12 mouse cellular contexts compared by ENCODE assay signal in genomic region chr10:61474344-61474743, GRCm38 (mm10). TPM values are rescaled to one million over a fixed set of nuclear protein-coding genes. Genes with fewer than 3 reads are reported as not detected.
DNase-seq lines count a peak whose midpoint lies in the region; ATAC-seq lines count a peak whose summit lies in the region.
"Had no signal": no experiment of that assay in that cellular context is flagged by ENCODE, and none has a peak within 500 bp of the region (broad histone marks: within the 10 kb centered on the region; RNA-seq: fewer than 3 reads in every experiment).

No protein-coding gene starts in this region.

- peaks cover 23% of the 10 kb centered on the region for H3K4me1 ChIP-seq in heart, embryonic 15.5 days (replicated peaks)
- H3K4me1 ChIP-seq in embryonic facial prominence, embryonic 12.5 days, result peaks cover 13% of the 10 kb centered on the region
- H3K4me1 ChIP-seq in hindbrain, embryonic 13.5 days (replicated peaks), result peaks cover 40% of the 10 kb centered on the region

- H3K27ac ChIP-seq in heart, embryonic 15.5 days, result peak overlapping the region; percentile 79
- no peak overlapping the region for H3K27ac ChIP-seq in embryonic facial prominence, embryonic 12.5 days
- H3K27ac ChIP-seq in hindbrain, embryonic 13.5 days, result peak overlapping the region; percentile 58; the same call in 1 of the 2 replicates
- H3K27ac ChIP-seq: kidney, postnatal 0 days; liver, embryonic 14.5 days had no signal

- H3K9ac ChIP-seq in heart, embryonic 15.5 days, result no peak overlapping the region
- H3K9ac ChIP-seq in embryonic facial prominence, embryonic 12.5 days, result no peak overlapping the region
- H3K9ac ChIP-seq in hindbrain, embryonic 13.5 days, result peak overlapping the region; percentile 69; the same call in 1 of the 2 replicates
- H3K9ac ChIP-seq: liver, embryonic 14.5 days had no signal

- no peaks in the 10 kb centered on the region for H3K36me3 ChIP-seq in heart, embryonic 15.5 days
- no peaks in the 10 kb centered on the region for H3K36me3 ChIP-seq in embryonic facial prominence, embryonic 12.5 days
- H3K36me3 ChIP-seq in hindbrain, embryonic 13.5 days, result no peaks in the 10 kb centered on the region

- H3K4me3 ChIP-seq in heart, embryonic 15.5 days, result no peak overlapping the region
- no peak overlapping the region for H3K4me3 ChIP-seq in embryonic facial prominence, embryonic 12.5 days
- H3K4me3 ChIP-seq in hindbrain, embryonic 13.5 days, result peak overlapping the region; percentile 86

- 64% methylated on average over 1 of the region's 1 CpGs for WGBS in heart, embryonic 15.5 days
- WGBS in embryonic facial prominence, embryonic 12.5 days, result 78% methylated on average over 1 of the region's 1 CpGs
- WGBS in hindbrain, embryonic 13.5 days, result 79% methylated on average over 1 of the region's 1 CpGs

- ATAC-seq in heart, embryonic 15.5 days (replicated peaks; ENCODE audit: insufficient number of reproducible peaks, insufficient read depth, low FRiP score, low read depth), result no peak
- ATAC-seq in embryonic facial prominence, embryonic 12.5 days (ENCODE audit: insufficient number of reproducible peaks, insufficient read depth, low FRiP score, low TSS enrichment), result no peak
- no peak for ATAC-seq in hindbrain, embryonic 13.5 days (ENCODE audit: low FRiP score)
- no peak for ATAC-seq in inflammation-experienced regulatory T-cells, adult 6 months

- DNase-seq in heart, adult 18-20 months, result no peak
- peak; percentile 21 to 38 for DNase-seq in monocyte, adult 2 months (ENCODE audit: low read depth in 1 of 2, low spot score in 2 of 2)
- no peak for DNase-seq in spleen, postnatal 36 days (ENCODE audit: low spot score in 2 of 2)
- no peak for DNase-seq in adrenal gland, postnatal 36 days
- DNase-seq: cerebellum, adult 9-10 months had no signal

- H3K4me2 ChIP-seq in heart, embryonic 15.5 days, result no peak overlapping the region
- peak overlapping the region; percentile 87; the same call in 1 of the 2 replicates for H3K4me2 ChIP-seq in embryonic facial prominence, embryonic 12.5 days (replicated peaks)
- peak overlapping the region; percentile 97 for H3K4me2 ChIP-seq in hindbrain, embryonic 13.5 days

- no peaks in the 10 kb centered on the region for H3K9me3 ChIP-seq in heart, embryonic 15.5 days (replicated peaks)
- no peaks in the 10 kb centered on the region for H3K9me3 ChIP-seq in embryonic facial prominence, embryonic 12.5 days
- H3K9me3 ChIP-seq in hindbrain, embryonic 13.5 days, result no peaks in the 10 kb centered on the region

- no peaks in the 10 kb centered on the region for H3K27me3 ChIP-seq in heart, embryonic 15.5 days
- H3K27me3 ChIP-seq in embryonic facial prominence, embryonic 12.5 days, result no peaks in the 10 kb centered on the region
- H3K27me3 ChIP-seq in hindbrain, embryonic 13.5 days, result peaks cover 2% of the 10 kb centered on the region; the same call in 1 of the 2 replicates

RNA-seq across cellular contexts. Expression of gene Lrrc20, which starts 1.3 kb away (rescaled TPM):
- 10.4 and 12.9 TPM in 2 replicates for polyA plus RNA-seq in heart, embryonic 15.5 days (2015; fragmentation: Nextera tagmentation; extraction: Ambion mirVana)
- total RNA-seq in heart, adult 18-20 months (2021), result 10 to 100 TPM; 32.8 to 39.8 TPM
- 10.9 and 12.7 TPM in 2 replicates for polyA plus RNA-seq in embryonic facial prominence, embryonic 12.5 days (2016; fragmentation: Nextera tagmentation; extraction: Ambion mirVana)
- polyA plus RNA-seq in hindbrain, embryonic 13.5 days (2015; fragmentation: Nextera tagmentation; extraction: Ambion mirVana), result 15.3 and 16.1 TPM in 2 replicates
- polyA plus RNA-seq in inflammation-experienced regulatory T-cells, adult 6 months (2017; shearing (Covaris generic)), result 1 to 10 TPM; 5.4 to 6.0 (median 5.8) TPM
- 10 to 100 TPM; 15.1 to 24.4 TPM for total RNA-seq in adrenal gland, postnatal 36 days (2021)

RNA-seq across cellular contexts. Expression of gene Eif4ebp2, which starts 21.9 kb away (rescaled TPM):
- 50.6 and 63.6 TPM in 2 replicates for polyA plus RNA-seq in heart, embryonic 15.5 days (2015; fragmentation: Nextera tagmentation; extraction: Ambion mirVana)
- total RNA-seq in heart, adult 18-20 months (2021), result 10 to 100 TPM; 63.9 to 82.2 TPM
- 60.4 and 64.9 TPM in 2 replicates for polyA plus RNA-seq in embryonic facial prominence, embryonic 12.5 days (2016; fragmentation: Nextera tagmentation; extraction: Ambion mirVana)
- polyA plus RNA-seq in hindbrain, embryonic 13.5 days (2015; fragmentation: Nextera tagmentation; extraction: Ambion mirVana), result 66.3 and 66.4 TPM in 2 replicates
- 10 to 100 TPM; 19.5 to 27.5 (median 24.2) TPM for polyA plus RNA-seq in inflammation-experienced regulatory T-cells, adult 6 months (2017; shearing (Covaris generic))
- 100 to 1,000 TPM; 100 to 110 TPM for total RNA-seq in adrenal gland, postnatal 36 days (2021)

RNA-seq across cellular contexts. Expression of gene Nodal, which starts 56.6 kb away (rescaled TPM):
- 0.09 TPM in 2 replicates for polyA plus RNA-seq in heart, embryonic 15.5 days (2015; fragmentation: Nextera tagmentation; extraction: Ambion mirVana)
- not detected for total RNA-seq in heart, adult 18-20 months (2021)
- 0.10 TPM in 1 of 2 replicates, not detected in the other for polyA plus RNA-seq in embryonic facial prominence, embryonic 12.5 days (2016; fragmentation: Nextera tagmentation; extraction: Ambion mirVana)
- 0.09 TPM in 1 of 2 replicates, not detected in the other for polyA plus RNA-seq in hindbrain, embryonic 13.5 days (2015; fragmentation: Nextera tagmentation; extraction: Ambion mirVana)
- polyA plus RNA-seq in inflammation-experienced regulatory T-cells, adult 6 months (2017; shearing (Covaris generic)), result under 1 TPM in 2 of 3 experiments, not detected in 1; 0.21 to 0.45 TPM
- not detected for total RNA-seq in adrenal gland, postnatal 36 days (2021)
- polyA plus RNA-seq: stomach, embryonic 14.5 days had no signal

Comparison
In these comparisons a context has a peak if more than half of its experiments do, and no peak if none do; other contexts are left out.
1. DNase-seq: peak in monocyte, adult 2 months (2 of 2); none in heart, adult 18-20 months (0 of 2), spleen, postnatal 36 days (0 of 2) and adrenal gland, postnatal 36 days (0 of 2).